Mouse (Mus musculus) embryonic facial prominence, embryonic 12.5 days (tissue): Measurements from ENCODE around the gene Tmem92. TPM values are rescaled to one million over a fixed set of nuclear protein-coding genes. Genes with fewer than 3 reads are reported as not detected.

Experiments used
- ATAC-seq: fragments of 200-750 bp; cut with Nextera tagmentation; 2 replicates; pipeline ENCODE4 v1.8.0; 2017; ENCODE audit not compliant: insufficient number of reproducible peaks, insufficient read depth, low FRiP score, low TSS enrichment
- H3K27ac ChIP-seq: fragments of 300-500 bp; sonication (generic); 2 replicates; pipeline ENCODE4 v1.5.1; 2016; ENCODE audit warnings: mild to moderate bottlenecking
- H3K27me3 ChIP-seq: fragments of 300-500 bp; sonication (generic); 2 replicates; pipeline ENCODE4 v1.6.1; 2016; ENCODE audit warnings: mild to moderate bottlenecking, moderate library complexity
- H3K36me3 ChIP-seq: fragments of 300-500 bp; sonication (generic); 2 replicates; pipeline ENCODE4 v1.6.1; 2016; ENCODE audit warnings: mild to moderate bottlenecking
- H3K4me1 ChIP-seq: fragments of 300-500 bp; sonication (generic); 2 replicates; pipeline ENCODE4 v1.6.1; 2016
- H3K4me2 ChIP-seq: fragments of 300-500 bp; sonication (generic); replicated peaks from 2 replicates; pipeline ENCODE4 v1.6.1; 2016; ENCODE audit warnings: mild to moderate bottlenecking, moderate library complexity
- H3K4me3 ChIP-seq: fragments of 300-500 bp; sonication (generic); 2 replicates; pipeline ENCODE4 v1.5.1; 2016; ENCODE audit warnings: mild to moderate bottlenecking
- H3K9ac ChIP-seq: fragments of 300-500 bp; sonication (generic); 2 replicates; pipeline ENCODE4 v1.6.1; 2016; ENCODE audit warnings: mild to moderate bottlenecking, moderate library complexity
- H3K9me3 ChIP-seq: fragments of 300-500 bp; sonication (generic); 2 replicates; pipeline ENCODE4 v1.6.1; 2016; ENCODE audit warnings: mild to moderate bottlenecking, moderate library complexity
- WGBS: fragments of 180-500 bp; shearing (Covaris S2); methylation state at CpG from one replicate; pipeline ENCODE4 v1.1.7; 2016; 5-methylcytosine and 5-hydroxymethylcytosine counted together
- polyA plus RNA-seq: library from polyadenylated mRNA; unstranded; fragments of >200 nt; fragmentation: Nextera tagmentation; extraction: Ambion mirVana; gene quantifications from 2 replicates; pipeline ENCODE4 v1.2.1, GENCODE M21; 2016

Gene Tmem92
- polyA plus RNA-seq, 1 experiment from 2014 or later: not detected

DNA sequence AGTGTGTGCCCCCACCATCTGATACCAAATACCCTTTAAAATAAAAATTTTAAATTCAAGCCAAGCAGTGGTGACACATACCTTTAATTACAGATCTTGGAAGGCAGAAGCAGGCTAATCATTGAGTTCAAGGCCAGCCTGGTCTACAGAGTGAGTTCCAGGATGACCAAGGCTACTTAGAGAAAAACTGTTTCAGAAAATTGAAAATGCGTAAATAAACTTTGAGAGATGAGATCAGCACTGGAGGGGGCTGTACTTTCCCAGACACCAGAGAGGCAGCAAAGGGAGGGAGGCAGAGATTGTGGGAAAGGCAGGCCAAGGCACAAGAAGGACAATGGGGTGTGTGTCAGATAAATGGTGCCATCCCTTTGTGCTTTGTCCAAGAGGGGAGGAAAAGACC is 20.2 kb downstream of the Tmem92 start:
- WGBS: 64% methylated on average over 1 of the region's 1 CpGs
- no peaks in the 10 kb centered on the region for H3K36me3 ChIP-seq
- ATAC-seq: no peak
- H3K9me3 ChIP-seq: no peaks in the 10 kb centered on the region
- no peak overlapping the region for H3K4me2 ChIP-seq
- H3K27me3 ChIP-seq: no peaks in the 10 kb centered on the region
- no peaks in the 10 kb centered on the region for H3K4me1 ChIP-seq
- no peak overlapping the region for H3K4me3 ChIP-seq
- H3K27ac ChIP-seq: no peak overlapping the region
- no peak overlapping the region for H3K9ac ChIP-seq

DNA sequence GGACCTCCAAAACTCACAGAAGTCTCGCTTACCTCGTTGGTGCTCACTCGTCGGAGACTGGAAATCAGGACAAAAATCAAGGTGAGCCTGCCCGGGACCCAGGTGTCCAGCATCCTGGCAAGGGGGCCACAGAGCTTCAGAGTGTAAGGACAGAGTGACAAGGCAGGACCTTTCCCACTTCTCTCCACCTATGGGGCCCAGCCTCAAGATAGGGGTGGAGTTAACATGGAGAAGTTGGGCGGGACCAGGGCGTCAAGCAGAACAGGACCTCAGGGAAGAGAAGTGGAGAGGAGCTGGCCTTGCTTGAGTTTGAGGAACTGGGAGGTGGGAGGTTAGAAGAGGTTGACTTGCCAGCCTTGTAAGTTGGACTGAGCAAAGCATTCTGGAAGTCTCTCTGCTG is 21.7 kb downstream of the Tmem92 start:
- H3K27ac ChIP-seq: no peak overlapping the region
- H3K36me3 ChIP-seq: no peaks in the 10 kb centered on the region
- H3K4me1 ChIP-seq: no peaks in the 10 kb centered on the region
- no peaks in the 10 kb centered on the region for H3K9me3 ChIP-seq
- no peaks in the 10 kb centered on the region for H3K27me3 ChIP-seq
- no peak overlapping the region for H3K9ac ChIP-seq
- no peak overlapping the region for H3K4me3 ChIP-seq
- WGBS: 76% methylated on average over 7 of the region's 7 CpGs
- ATAC-seq: no peak
- no peak overlapping the region for H3K4me2 ChIP-seq

DNA sequence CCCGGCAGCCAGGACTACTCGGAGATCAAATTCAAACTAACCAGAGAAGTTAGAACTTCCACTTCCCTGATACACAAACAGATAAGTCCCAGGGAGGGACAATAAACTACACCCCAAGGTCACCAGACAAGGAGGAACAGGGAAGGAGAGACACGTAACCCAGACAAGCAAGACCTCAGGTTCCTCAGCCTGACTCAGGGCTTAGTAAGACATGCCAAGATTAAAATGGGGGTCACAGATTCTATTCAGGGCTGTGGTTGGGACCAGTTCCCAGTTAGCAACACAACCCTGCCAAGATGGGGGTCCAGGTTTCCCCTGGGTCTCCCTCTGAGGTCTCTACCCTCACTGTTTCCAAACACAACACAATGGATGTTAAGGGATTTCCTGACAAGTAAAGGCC is 22.1 kb downstream of the Tmem92 start:
- H3K27ac ChIP-seq: no peak overlapping the region
- 76% methylated on average over 3 of the region's 3 CpGs for WGBS
- H3K9me3 ChIP-seq: no peaks in the 10 kb centered on the region
- H3K4me1 ChIP-seq: no peaks in the 10 kb centered on the region
- no peaks in the 10 kb centered on the region for H3K27me3 ChIP-seq
- no peak overlapping the region for H3K4me3 ChIP-seq
- no peak for ATAC-seq
- no peak overlapping the region for H3K9ac ChIP-seq
- H3K36me3 ChIP-seq: no peaks in the 10 kb centered on the region
- no peak overlapping the region for H3K4me2 ChIP-seq

DNA sequence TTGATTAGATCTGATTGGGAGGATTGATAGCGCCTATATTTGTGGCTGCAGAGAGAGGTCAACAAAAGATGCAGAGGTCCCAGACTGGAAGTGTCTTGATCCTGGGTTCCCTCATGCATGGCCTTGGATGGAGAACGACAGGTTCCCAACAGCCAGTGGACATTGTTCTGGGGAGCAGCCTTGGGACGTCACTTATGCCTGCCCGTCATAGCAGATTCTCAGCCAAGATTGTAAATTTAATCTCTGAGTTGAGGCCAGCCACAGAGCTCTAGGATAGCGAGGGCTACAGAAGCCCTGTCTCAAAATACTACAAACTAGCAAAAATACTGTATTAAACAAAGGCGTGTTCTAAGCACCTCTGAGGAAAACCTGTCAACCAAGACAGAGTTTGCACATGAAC is 22.6 kb downstream of the Tmem92 start:
- no peak overlapping the region for H3K4me3 ChIP-seq
- no peak for ATAC-seq
- H3K9me3 ChIP-seq: no peaks in the 10 kb centered on the region
- no peak overlapping the region for H3K27ac ChIP-seq
- no peaks in the 10 kb centered on the region for H3K4me1 ChIP-seq
- H3K4me2 ChIP-seq: no peak overlapping the region
- WGBS: 81% methylated on average over 6 of the region's 6 CpGs
- H3K27me3 ChIP-seq: no peaks in the 10 kb centered on the region
- H3K9ac ChIP-seq: no peak overlapping the region
- H3K36me3 ChIP-seq: no peaks in the 10 kb centered on the region

DNA sequence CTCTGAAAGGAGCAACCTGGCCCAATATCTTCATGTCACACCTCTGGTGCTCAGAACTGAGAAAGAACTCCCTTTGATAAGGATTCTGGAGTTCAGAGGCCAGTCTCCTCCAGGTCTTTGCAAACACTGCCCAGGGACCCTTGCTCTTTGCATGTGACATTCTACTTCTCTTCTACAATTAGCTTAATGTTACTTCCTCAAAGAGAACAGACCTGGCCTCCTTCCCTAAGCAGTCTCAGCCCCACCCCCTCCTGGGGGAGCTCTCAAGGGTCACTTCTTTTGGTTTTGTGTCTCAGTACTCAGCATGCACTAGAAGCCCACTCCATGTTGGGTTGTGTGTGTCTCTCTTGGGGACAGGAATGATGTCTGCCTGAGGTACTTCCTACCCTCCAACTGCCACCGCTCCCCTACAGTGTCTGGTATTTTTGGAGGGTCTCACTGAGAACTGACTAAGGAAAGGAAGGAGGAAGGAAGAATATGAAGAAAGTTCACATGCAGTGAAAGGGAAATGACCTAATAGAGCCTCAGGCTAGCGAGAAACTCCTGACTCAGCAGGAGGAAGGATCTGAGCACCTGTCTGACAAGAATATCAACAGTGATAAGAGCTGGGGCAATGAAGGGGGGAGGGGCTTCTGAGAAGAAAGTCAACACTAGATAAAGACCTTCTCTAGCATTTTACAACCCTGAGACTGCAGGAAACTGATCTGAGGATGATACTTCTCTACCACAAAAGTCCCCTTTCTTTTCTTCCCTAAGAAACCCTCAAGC is 29.4 kb downstream of the Tmem92 start:
- H3K4me1 ChIP-seq: no peaks in the 10 kb centered on the region
- no peaks in the 10 kb centered on the region for H3K9me3 ChIP-seq
- ATAC-seq: no peak
- H3K9ac ChIP-seq: no peak overlapping the region
- no peaks in the 10 kb centered on the region for H3K27me3 ChIP-seq
- no peak overlapping the region for H3K27ac ChIP-seq
- H3K36me3 ChIP-seq: no peaks in the 10 kb centered on the region
- H3K4me3 ChIP-seq: no peak overlapping the region
- WGBS: 61% methylated on average over 2 of the region's 2 CpGs
- no peak overlapping the region for H3K4me2 ChIP-seq

DNA sequence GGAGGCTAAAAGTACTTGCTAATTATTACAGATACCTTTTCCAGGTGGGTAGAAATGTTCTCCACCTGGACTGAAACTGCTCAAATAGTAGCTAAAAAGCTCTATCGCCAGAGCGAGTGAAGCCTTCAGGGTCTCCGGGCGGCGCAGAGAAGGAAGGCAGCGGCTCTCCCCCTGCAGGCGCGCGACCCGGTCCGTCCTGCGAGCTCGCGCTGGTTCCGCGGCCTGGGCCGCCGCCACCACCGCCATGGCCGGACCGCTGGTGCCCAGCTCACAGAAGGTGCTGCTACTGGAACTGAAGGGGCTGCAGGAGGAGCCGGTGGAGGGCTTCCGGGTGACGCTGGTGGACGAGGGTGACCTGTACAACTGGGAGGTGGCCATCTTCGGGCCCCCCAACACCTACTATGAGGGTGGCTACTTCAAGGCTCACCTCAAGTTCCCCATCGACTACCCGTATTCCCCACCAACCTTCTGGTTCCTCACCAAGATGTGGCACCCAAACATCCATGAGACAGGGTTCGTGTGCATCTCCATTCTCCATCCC is 40.7 kb downstream of the Tmem92 start, which contains the start of gene Cdc34b:
Gene Cdc34b (plus strand): TSS at position 51 of the 541 bp plus-strand sequence.
- 79% methylated on average over 29 of the region's 29 CpGs for WGBS

DNA sequence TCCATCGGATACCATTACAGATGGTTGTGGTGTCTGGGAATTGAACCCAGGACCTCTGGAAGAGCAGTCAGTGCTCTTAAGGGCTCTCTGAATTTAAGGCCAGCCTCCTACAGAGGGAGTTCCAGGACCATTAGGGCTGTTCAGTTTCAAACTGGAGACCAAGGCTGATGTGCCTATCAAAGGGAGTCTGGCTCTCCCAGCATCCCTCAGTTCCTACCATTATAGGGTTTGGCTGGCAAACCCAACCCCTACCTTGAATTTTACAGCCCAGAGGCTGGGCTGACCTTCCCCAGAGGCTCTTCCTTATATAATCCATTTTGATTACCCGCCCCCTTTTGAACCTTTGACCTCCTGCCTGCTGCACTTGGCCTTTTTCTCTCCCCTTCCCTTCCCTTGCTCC is 46.8 kb downstream of the Tmem92 start:
- Histone ChIP-seq H3K4me1 (no peaks in the 10 kb centered on the region), H3K27me3 (no peaks in the 10 kb centered on the region), H3K4me2 (no peak overlapping the region), H3K9me3 (no peaks in the 10 kb centered on the region), H3K9ac (no peak overlapping the region), H3K36me3 (no peaks in the 10 kb centered on the region), H3K27ac (no peak overlapping the region), H3K4me3 (no peak overlapping the region)
- ATAC-seq: no peak
- WGBS: 69% methylated on average over 2 of the region's 2 CpGs

More for the DNA sequence above, 40.7 kb downstream of the Tmem92 start, which contains the start of gene Cdc34b:
- Histone ChIP-seq H3K4me1 (no peaks in the 10 kb centered on the region), H3K27ac (no peak within 1 kb of the TSS), H3K4me3 (no peak within 1 kb of the TSS), H3K9ac (no peak within 1 kb of the TSS), H3K27me3 (no peaks in the 10 kb centered on the region), H3K36me3 (no peaks in the 10 kb centered on the region), H3K4me2 (no peak within 1 kb of the TSS), H3K9me3 (no peaks in the 10 kb centered on the region)
- ATAC-seq: no peak

DNA sequence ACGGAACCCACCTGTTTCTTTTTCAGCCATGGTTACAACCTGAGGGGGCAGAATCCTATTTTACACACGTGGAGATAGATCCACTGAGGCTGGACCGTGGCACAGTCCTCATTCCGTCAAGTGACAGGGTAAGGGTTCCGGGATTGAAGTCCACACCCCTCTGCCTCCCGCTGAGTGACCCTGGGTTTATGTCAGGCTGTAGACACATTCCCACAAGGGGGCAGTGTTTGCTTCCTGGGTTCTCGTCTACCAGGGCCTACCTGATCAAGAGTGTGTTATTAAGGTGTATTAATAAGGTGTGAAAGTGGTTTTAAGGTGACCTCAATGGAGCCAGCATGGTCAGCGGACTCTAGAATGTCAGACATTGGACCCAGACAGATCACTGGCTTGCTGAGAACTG is 49.7 kb downstream of the Tmem92 start:
- H3K4me1 ChIP-seq: no peaks in the 10 kb centered on the region
- no peaks in the 10 kb centered on the region for H3K27me3 ChIP-seq
- H3K9me3 ChIP-seq: no peaks in the 10 kb centered on the region
- H3K36me3 ChIP-seq: no peaks in the 10 kb centered on the region
- H3K27ac ChIP-seq: no peak overlapping the region
- WGBS: 48% methylated on average over 8 of the region's 8 CpGs
- no peak overlapping the region for H3K9ac ChIP-seq
- ATAC-seq: no peak
- no peak overlapping the region for H3K4me2 ChIP-seq
- no peak overlapping the region for H3K4me3 ChIP-seq

DNA sequence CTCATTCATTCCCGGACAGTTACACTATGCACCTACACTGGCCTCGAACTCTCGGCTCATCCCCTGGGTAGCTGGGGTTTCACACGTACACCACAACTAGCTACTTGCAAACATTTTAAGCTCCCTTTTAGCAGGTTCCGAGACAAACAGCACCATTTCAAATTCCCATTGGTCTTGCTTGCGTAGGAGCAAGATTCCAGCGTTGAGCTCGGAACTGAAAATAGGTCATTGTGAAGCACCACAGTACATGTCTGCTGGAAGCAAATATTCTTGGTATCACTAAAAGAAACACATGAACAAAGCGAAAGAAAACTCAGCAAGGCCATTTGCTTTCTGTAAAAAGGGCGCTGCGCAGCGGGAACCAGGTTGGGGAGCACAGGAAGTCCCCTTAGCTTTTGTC is 51.3 kb downstream of the Tmem92 start:
- Histone ChIP-seq H3K36me3 (no peaks in the 10 kb centered on the region), H3K27ac (no peak overlapping the region), H3K4me3 (no peak overlapping the region), H3K9me3 (no peaks in the 10 kb centered on the region), H3K4me2 (no peak overlapping the region), H3K4me1 (no peaks in the 10 kb centered on the region), H3K9ac (no peak overlapping the region), H3K27me3 (no peaks in the 10 kb centered on the region)
- 87% methylated on average over 12 of the region's 12 CpGs for WGBS
- ATAC-seq: no peak

DNA sequence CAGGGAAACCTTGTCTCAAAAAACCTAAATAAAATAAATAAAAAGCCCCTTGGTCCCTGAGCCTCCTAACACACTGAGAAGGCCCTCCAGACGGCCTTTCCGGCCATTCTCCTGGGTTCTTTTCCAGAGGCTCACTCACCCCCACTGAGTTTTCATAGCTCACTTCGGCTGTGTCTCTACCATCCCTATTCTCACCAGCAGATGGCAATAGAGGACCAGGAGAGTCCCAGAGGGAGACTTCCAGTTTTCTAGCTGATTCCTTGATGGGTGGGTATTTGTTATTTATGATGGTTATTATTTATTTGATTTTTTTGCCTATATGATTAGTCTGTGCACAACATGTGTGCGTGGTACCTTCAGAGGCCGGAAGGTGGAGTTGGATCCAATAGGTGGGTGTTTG is 52.2 kb downstream of the Tmem92 start:
- no peak overlapping the region for H3K9ac ChIP-seq
- no peaks in the 10 kb centered on the region for H3K27me3 ChIP-seq
- no peaks in the 10 kb centered on the region for H3K36me3 ChIP-seq
- no peaks in the 10 kb centered on the region for H3K9me3 ChIP-seq
- no peaks in the 10 kb centered on the region for H3K4me1 ChIP-seq
- no peak overlapping the region for H3K4me3 ChIP-seq
- no peak for ATAC-seq
- 31% methylated on average over 5 of the region's 5 CpGs for WGBS
- H3K4me2 ChIP-seq: no peak overlapping the region
- no peak overlapping the region for H3K27ac ChIP-seq

DNA sequence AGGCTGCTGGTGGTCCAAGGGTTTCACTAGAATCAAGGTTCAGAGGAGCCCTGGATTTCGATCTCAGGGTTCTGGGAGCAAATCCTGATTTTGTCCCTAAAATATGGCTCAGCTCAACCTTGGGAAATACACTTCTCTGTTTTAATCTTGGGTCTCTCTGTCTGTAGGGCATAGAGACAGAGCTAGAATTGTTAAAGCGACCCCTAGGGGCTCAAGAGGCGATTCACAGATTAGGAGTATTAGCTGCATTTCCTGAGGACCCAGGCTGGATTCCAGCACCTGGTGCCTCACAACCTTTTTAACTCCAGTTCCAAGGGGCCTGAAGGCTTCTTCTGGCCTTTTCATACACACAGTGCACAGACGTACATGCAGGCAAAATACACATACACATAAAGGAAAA is 52.9 kb downstream of the Tmem92 start:
- 33% methylated on average over 4 of the region's 4 CpGs for WGBS
- H3K27me3 ChIP-seq: no peaks in the 10 kb centered on the region
- H3K27ac ChIP-seq: no peak overlapping the region
- no peak overlapping the region for H3K4me2 ChIP-seq
- H3K4me3 ChIP-seq: no peak overlapping the region
- H3K9ac ChIP-seq: no peak overlapping the region
- no peaks in the 10 kb centered on the region for H3K4me1 ChIP-seq
- no peaks in the 10 kb centered on the region for H3K9me3 ChIP-seq
- no peak for ATAC-seq
- H3K36me3 ChIP-seq: no peaks in the 10 kb centered on the region

DNA sequence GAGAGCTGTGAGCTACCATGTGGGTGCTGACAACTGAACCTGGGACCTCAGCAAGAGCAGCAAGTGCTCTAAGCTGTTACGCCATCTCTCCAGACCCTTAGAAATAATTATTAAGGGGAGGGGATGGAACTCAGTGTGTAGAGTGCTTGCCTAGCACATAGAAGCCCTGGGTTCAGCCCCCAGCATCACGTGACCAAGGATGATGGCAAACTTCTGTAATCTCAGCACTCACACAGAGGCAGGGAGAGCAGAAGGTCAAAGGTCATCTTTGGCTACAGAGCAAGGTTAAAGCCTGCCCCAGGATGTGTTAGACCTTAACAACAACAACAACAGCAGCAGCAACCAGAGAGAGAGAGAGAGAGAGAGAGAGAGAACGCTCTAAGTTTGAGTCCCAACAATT is 54.0 kb downstream of the Tmem92 start:
- H3K4me3 ChIP-seq: no peak overlapping the region
- no peaks in the 10 kb centered on the region for H3K36me3 ChIP-seq
- H3K4me2 ChIP-seq: no peak overlapping the region
- H3K4me1 ChIP-seq: no peaks in the 10 kb centered on the region
- 74% methylated on average over 3 of the region's 3 CpGs for WGBS
- H3K27me3 ChIP-seq: no peaks in the 10 kb centered on the region
- H3K27ac ChIP-seq: no peak overlapping the region
- H3K9ac ChIP-seq: no peak overlapping the region
- ATAC-seq: no peak
- H3K9me3 ChIP-seq: no peaks in the 10 kb centered on the region
